Mouse (Mus musculus) kidney, embryonic 14.5 days (tissue): ENCODE measurements around the gene Zfp750. TPM values are rescaled to one million over a fixed set of nuclear protein-coding genes. Genes with fewer than 3 reads are reported as not detected.

ENCODE experiments used
- ATAC-seq: fragments of 200-750 bp; cut with Nextera tagmentation; 2 replicates; pipeline ENCODE4 v1.8.0; 2017; ENCODE audit warnings: moderate number of reproducible peaks, mild to moderate bottlenecking, moderate TSS enrichment, moderate library complexity; ENCODE audit not compliant: low FRiP score, low TSS enrichment
- H3K27ac ChIP-seq: fragments of 300-500 bp; sonication (generic); 2 replicates; pipeline ENCODE4 v1.5.1; 2014; ENCODE audit warnings: low read depth, mild to moderate bottlenecking, low read length, moderate library complexity, mixed read lengths
- H3K27me3 ChIP-seq: fragments of 300-500 bp; sonication (generic); 2 replicates; pipeline ENCODE4 v1.6.1; 2014; ENCODE audit warnings: mild to moderate bottlenecking, low read length; ENCODE audit not compliant: control insufficient read depth, insufficient read depth
- H3K36me3 ChIP-seq: fragments of 300-500 bp; sonication (generic); 2 replicates; pipeline ENCODE4 v1.6.1; 2014; ENCODE audit warnings: low read length, mixed read lengths; ENCODE audit not compliant: control insufficient read depth, insufficient read depth
- H3K4me1 ChIP-seq: fragments of 300-500 bp; sonication (generic); 2 replicates; pipeline ENCODE4 v1.6.1; 2014; ENCODE audit warnings: low read length, mixed read lengths; ENCODE audit not compliant: control insufficient read depth, insufficient read depth
- H3K4me2 ChIP-seq: fragments of 300-500 bp; sonication (generic); replicated peaks from 2 replicates; pipeline ENCODE4 v1.6.1; 2014; ENCODE audit warnings: low read depth, mild to moderate bottlenecking, low read length
- H3K4me3 ChIP-seq: fragments of 300-500 bp; sonication (generic); 2 replicates; pipeline ENCODE4 v1.5.1; 2014; ENCODE audit warnings: mild to moderate bottlenecking, low read length
- H3K9ac ChIP-seq: fragments of 300-500 bp; sonication (generic); 2 replicates; pipeline ENCODE4 v1.6.1; 2014; ENCODE audit warnings: low read depth, mild to moderate bottlenecking, low read length, moderate library complexity
- H3K9me3 ChIP-seq: fragments of 300-500 bp; sonication (generic); 2 replicates; pipeline ENCODE4 v1.6.1; 2016; ENCODE audit warnings: low read length; ENCODE audit not compliant: control insufficient read depth
- WGBS: fragments of 180-500 bp; shearing (Covaris S2); extraction: QIAGEN DNeasy Blood & Tissue Kit; methylation state at CpG from one replicate; pipeline ENCODE4 v1.1.7; 2014; 5-methylcytosine and 5-hydroxymethylcytosine counted together
- polyA plus RNA-seq: library from polyadenylated mRNA; unstranded; fragments of >200 nt; fragmentation: Nextera tagmentation; extraction: Ambion mirVana; gene quantifications from 2 replicates; pipeline ENCODE4 v1.2.1, GENCODE M21; 2014

The Zfp750 gene
- polyA plus RNA-seq, 1 experiment from 2014 or later: 0.47 TPM

DNA sequence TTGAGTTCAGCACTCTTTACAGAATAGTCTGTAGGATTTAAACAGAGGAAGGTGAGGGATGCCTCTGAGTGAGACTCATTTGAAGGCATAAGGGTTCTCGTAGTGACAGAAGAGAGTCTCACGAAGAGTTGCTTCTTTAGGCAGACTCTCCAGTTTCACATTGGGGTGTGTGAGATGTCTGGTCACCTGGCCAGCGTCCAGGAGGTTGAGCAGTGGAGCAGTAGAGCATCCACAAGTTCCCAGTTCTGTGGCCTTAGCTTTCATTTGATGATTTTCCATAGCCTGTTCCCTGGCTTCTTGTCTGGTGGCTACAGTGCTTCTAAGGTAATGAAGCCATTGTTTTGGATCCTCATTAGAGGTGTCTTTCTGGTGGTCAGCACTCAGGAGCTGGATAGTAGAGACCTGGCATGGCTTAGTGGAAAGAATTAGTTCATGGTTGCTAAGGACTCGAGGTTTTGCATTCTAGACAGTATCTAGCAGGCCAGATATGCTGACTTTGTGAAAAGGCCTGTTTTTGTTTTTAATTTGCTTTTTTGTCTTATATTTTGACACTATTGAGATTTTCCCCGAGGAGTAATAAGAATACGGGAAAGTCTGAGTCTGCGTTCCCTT lies 33.8 kb upstream of the Zfp750 start:
- Histone ChIP-seq H3K9ac (no peak overlapping the region), H3K4me3 (no peak overlapping the region), H3K27ac (peak overlapping the region; percentile 51; the same call in 1 of the 2 replicates), H3K9me3 (no peaks in the 10 kb centered on the region), H3K27me3 (no peaks in the 10 kb centered on the region), H3K36me3 (no peaks in the 10 kb centered on the region), H3K4me1 (peaks cover 27% of the 10 kb centered on the region; the same call in 1 of the 2 replicates), H3K4me2 (no peak overlapping the region)
- WGBS: 84% methylated on average over 7 of the region's 7 CpGs
- no peak for ATAC-seq

GRCm38 (mm10) chr11:121552167-121552566 lies 33.0 kb upstream of the Zfp750 start:
- no peaks in the 10 kb centered on the region for H3K36me3 ChIP-seq
- no peak overlapping the region for H3K4me2 ChIP-seq
- ATAC-seq: 0 out of 2 replicates have a peak, but pooled peaks have one; percentile 17
- WGBS: 74% methylated on average over 4 of the region's 4 CpGs
- H3K27ac ChIP-seq: 0 out of 2 replicates have a peak overlapping the region, but pooled peaks have one; percentile 1
- H3K27me3 ChIP-seq: no peaks in the 10 kb centered on the region
- no peak overlapping the region for H3K9ac ChIP-seq
- H3K4me3 ChIP-seq: no peak overlapping the region
- peaks cover 27% of the 10 kb centered on the region; the same call in 1 of the 2 replicates for H3K4me1 ChIP-seq
- H3K9me3 ChIP-seq: no peaks in the 10 kb centered on the region

DNA sequence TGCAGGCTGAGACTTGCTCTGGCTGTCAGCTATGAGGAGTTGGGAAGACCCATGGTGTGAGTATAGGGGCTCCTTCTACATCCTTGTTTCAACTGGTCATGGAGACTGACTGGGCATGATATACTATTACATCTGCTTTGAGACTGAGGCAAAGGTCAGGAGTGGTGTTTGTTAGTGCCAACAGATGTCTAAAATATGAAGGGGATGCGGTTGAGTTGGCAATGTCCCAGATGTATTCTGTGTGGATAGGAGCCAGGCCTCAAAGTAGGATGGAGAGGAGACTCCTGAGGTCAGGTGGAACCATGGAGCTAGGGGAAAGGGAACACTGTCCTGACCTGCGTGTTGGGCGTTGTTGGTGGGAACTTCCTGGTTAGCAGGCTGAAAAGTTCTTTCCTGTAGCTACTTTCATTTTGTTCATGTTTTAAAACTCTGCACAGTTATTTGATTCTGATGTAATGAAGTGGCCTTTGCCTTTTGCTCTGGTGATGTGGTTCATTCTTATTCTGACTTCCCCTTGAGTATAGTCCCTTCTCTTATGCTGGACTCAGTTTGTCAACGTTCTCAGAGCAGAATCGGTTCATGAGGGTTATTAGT lies 32.2 kb upstream of the Zfp750 start:
- no peaks in the 10 kb centered on the region for H3K36me3 ChIP-seq
- 87% methylated on average over 5 of the region's 5 CpGs for WGBS
- no peak overlapping the region for H3K4me2 ChIP-seq
- no peak for ATAC-seq
- H3K27me3 ChIP-seq: no peaks in the 10 kb centered on the region
- peaks cover 27% of the 10 kb centered on the region; the same call in 1 of the 2 replicates for H3K4me1 ChIP-seq
- no peak overlapping the region for H3K4me3 ChIP-seq
- H3K9ac ChIP-seq: no peak overlapping the region
- H3K9me3 ChIP-seq: no peaks in the 10 kb centered on the region
- H3K27ac ChIP-seq: peak overlapping the region; percentile 6; the same call in 1 of the 2 replicates

GRCm38 (mm10) chr11:121549843-121550647 lies 30.9 kb upstream of the Zfp750 start:
- 40% methylated on average over 17 of the region's 17 CpGs for WGBS
- Histone ChIP-seq H3K9me3 (no peaks in the 10 kb centered on the region), H3K4me2 (no peak overlapping the region), H3K36me3 (no peaks in the 10 kb centered on the region), H3K4me1 (peaks cover 27% of the 10 kb centered on the region; the same call in 1 of the 2 replicates), H3K9ac (no peak overlapping the region), H3K27ac (peak overlapping the region; percentile 8; the same call in 1 of the 2 replicates), H3K27me3 (no peaks in the 10 kb centered on the region), H3K4me3 (no peak overlapping the region)
- ATAC-seq: peak; percentile 70

DNA sequence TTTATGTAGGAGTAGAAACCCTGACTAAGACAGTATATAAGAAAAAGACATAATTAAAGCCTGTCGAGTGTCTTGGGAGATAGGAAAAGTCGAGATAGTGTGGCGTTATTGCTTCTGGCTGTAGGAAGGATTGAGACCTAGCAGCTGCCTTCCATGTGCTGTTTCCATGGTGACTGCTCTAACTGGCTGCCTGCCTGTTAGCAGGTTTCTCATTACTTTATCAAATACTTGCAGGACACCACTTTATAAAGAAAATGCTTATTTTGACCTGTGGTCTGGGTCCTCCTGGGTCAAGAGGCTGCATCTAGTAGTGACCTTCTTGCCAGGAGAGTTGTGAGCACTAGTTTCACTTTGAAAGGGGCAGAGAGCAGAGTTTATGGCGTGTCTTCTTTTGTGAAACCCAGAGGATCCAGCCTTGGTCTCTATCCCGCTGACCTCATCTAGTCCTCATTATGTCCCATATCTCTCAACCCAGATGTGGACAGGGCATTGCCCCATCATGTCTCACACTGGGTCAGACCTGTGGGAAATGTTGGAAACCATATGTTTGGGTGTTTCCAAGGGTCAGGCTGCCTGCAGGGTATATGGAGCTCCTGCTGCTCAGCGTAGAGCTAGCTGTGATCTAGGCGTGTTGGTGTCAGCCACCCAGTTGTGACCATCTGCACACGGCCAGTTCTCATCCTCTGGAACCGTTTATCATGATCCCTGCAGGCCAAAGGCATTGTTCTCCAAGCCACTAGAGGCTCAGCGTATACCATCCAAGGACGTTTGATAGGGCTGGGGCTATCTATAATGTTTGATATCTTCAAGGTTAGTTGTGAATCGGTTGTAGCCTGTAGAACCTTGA lies 30.1 kb upstream of the Zfp750 start:
- Histone ChIP-seq H3K4me2 (no peak overlapping the region), H3K27ac (peak overlapping the region; percentile 8; the same call in 1 of the 2 replicates), H3K9me3 (no peaks in the 10 kb centered on the region), H3K9ac (no peak overlapping the region), H3K4me1 (peaks cover 27% of the 10 kb centered on the region; the same call in 1 of the 2 replicates), H3K4me3 (no peak overlapping the region), H3K27me3 (no peaks in the 10 kb centered on the region), H3K36me3 (no peaks in the 10 kb centered on the region)
- WGBS: 65% methylated on average over 12 of the region's 12 CpGs
- peak; percentile 5; the same call in 1 of the 2 replicates for ATAC-seq

GRCm38 (mm10) chr11:121547925-121548324 lies 28.8 kb upstream of the Zfp750 start:
- no peak overlapping the region for H3K27ac ChIP-seq
- no peaks in the 10 kb centered on the region for H3K27me3 ChIP-seq
- H3K4me3 ChIP-seq: no peak overlapping the region
- H3K36me3 ChIP-seq: no peaks in the 10 kb centered on the region
- no peaks in the 10 kb centered on the region for H3K9me3 ChIP-seq
- H3K9ac ChIP-seq: no peak overlapping the region
- peaks cover 30% of the 10 kb centered on the region; the same call in 1 of the 2 replicates for H3K4me1 ChIP-seq
- ATAC-seq: no peak
- 92% methylated on average over 4 of the region's 4 CpGs for WGBS
- no peak overlapping the region for H3K4me2 ChIP-seq

GRCm38 (mm10) chr11:121547234-121547633 lies 28.1 kb upstream of the Zfp750 start:
- 87% methylated on average over 5 of the region's 5 CpGs for WGBS
- peaks cover 28% of the 10 kb centered on the region; the same call in 1 of the 2 replicates for H3K4me1 ChIP-seq
- H3K27ac ChIP-seq: no peak overlapping the region
- H3K36me3 ChIP-seq: no peaks in the 10 kb centered on the region
- no peak overlapping the region for H3K4me3 ChIP-seq
- H3K9me3 ChIP-seq: no peaks in the 10 kb centered on the region
- no peak overlapping the region for H3K4me2 ChIP-seq
- H3K9ac ChIP-seq: no peak overlapping the region
- no peak for ATAC-seq
- H3K27me3 ChIP-seq: no peaks in the 10 kb centered on the region

- WGBS: 78% methylated on average over 3 of the region's 3 CpGs
- no peak for ATAC-seq
Observed at GRCm38 (mm10) chr11:121545398-121546034, 26.4 kb upstream of the Zfp750 start.

More at GRCm38 (mm10) chr11:121545398-121546034, 26.4 kb upstream of the Zfp750 start:
- H3K9me3 ChIP-seq: no peaks in the 10 kb centered on the region
- H3K36me3 ChIP-seq: no peaks in the 10 kb centered on the region
- no peak overlapping the region for H3K4me2 ChIP-seq
- H3K27ac ChIP-seq: no peak overlapping the region
- no peak overlapping the region for H3K9ac ChIP-seq
- H3K4me1 ChIP-seq: peaks cover 18% of the 10 kb centered on the region; the same call in 1 of the 2 replicates
- H3K4me3 ChIP-seq: no peak overlapping the region
- no peaks in the 10 kb centered on the region for H3K27me3 ChIP-seq
